Mouse (Mus musculus): ENCODE measurements around the gene Slc1a3.
A peak's percentile ranks its signal among the peaks of the same experiment; 100 is the strongest.

Slc1a3 gene

GRCm38 (mm10) chr15:8710146-8711006 lies at the start of gene Slc1a3:
Slc1a3 (minus strand) TSS chr15:8710764.
- peak; percentile 19 to 44 for DNase-seq

- no peak for DNase-seq
These were observed 48.5 kb upstream of the Slc1a3 start for GRCm38 (mm10) chr15:8759026-8759425.

GRCm38 (mm10) chr15:8756441-8756840 lies 45.9 kb upstream of the Slc1a3 start:
- no peak for DNase-seq

- DNase-seq = no peak
These were observed 39.2 kb upstream of the Slc1a3 start for GRCm38 (mm10) chr15:8749762-8750161.

GRCm38 (mm10) chr15:8748771-8749170 lies 38.2 kb upstream of the Slc1a3 start:
- DNase-seq = no peak

GRCm38 (mm10) chr15:8741593-8741992 lies 31.0 kb upstream of the Slc1a3 start:
- no peak for DNase-seq

- no peak for DNase-seq
These were observed 30.2 kb upstream of the Slc1a3 start for GRCm38 (mm10) chr15:8740724-8741123.

- DNase-seq = no peak
These were observed 27.6 kb upstream of the Slc1a3 start for GRCm38 (mm10) chr15:8738156-8738555.

GRCm38 (mm10) chr15:8734363-8734739 lies 23.8 kb upstream of the Slc1a3 start:
- DNase-seq = no peak

GRCm38 (mm10) chr15:8733669-8734362 lies 23.3 kb upstream of the Slc1a3 start:
- no peak for DNase-seq

- no peak for DNase-seq
These were observed 18.3 kb upstream of the Slc1a3 start for GRCm38 (mm10) chr15:8728861-8729260.

- DNase-seq = no peak
These were observed 12.0 kb upstream of the Slc1a3 start for GRCm38 (mm10) chr15:8722386-8723100.

- DNase-seq = no peak
These were observed 11.2 kb upstream of the Slc1a3 start for GRCm38 (mm10) chr15:8721746-8722145.

GRCm38 (mm10) chr15:8721005-8721404 lies 10.4 kb upstream of the Slc1a3 start:
- no peak for DNase-seq

- DNase-seq = no peak
These were observed 7.9 kb upstream of the Slc1a3 start for GRCm38 (mm10) chr15:8718496-8718895.

GRCm38 (mm10) chr15:8717021-8717571 lies 6.5 kb upstream of the Slc1a3 start:
- no peak for DNase-seq

GRCm38 (mm10) chr15:8716330-8716964 lies 5.9 kb upstream of the Slc1a3 start:
- DNase-seq = no peak

- DNase-seq = no peak
These were observed 5.1 kb upstream of the Slc1a3 start for GRCm38 (mm10) chr15:8715666-8716065.

- DNase-seq = no peak
These were observed 1.9 kb upstream of the Slc1a3 start for GRCm38 (mm10) chr15:8712433-8712984.

GRCm38 (mm10) chr15:8711630-8712310 lies 1.2 kb upstream of the Slc1a3 start:
- peak in 1 of 2 experiments; percentile 39 for DNase-seq

- no peak for DNase-seq
These were observed 986 bp downstream of the Slc1a3 start for GRCm38 (mm10) chr15:8709578-8709977.

GRCm38 (mm10) chr15:8706613-8707012 lies 4.0 kb downstream of the Slc1a3 start:
- DNase-seq = no peak

All from kidney, postnatal 25 days (tissue).